Mouse (Mus musculus): ENCODE data around the gene Abca4. TPM values are rescaled to one million over a fixed set of nuclear protein-coding genes. Genes with fewer than 3 reads are reported as not detected.
"Not testable (repeated sequence)": the region's sequence is repeated elsewhere in the genome, so short reads cannot be mapped to it uniquely, and the experiment has no call there.

The Abca4 gene
- total RNA-seq, 1 experiment from 2014 or later: 3.5 TPM

GRCm38 (mm10) chr3:122058439-122059198, 14.4 kb downstream of the Abca4 start:
- no peak for DNase-seq

GRCm38 (mm10) chr3:122062586-122062985, 18.3 kb downstream of the Abca4 start:
- DNase-seq: no peak

GRCm38 (mm10) chr3:122064556-122065410, 20.5 kb downstream of the Abca4 start:
- peak; percentile 66 for DNase-seq

- no peak for DNase-seq
Measured at GRCm38 (mm10) chr3:122071769-122072168, 27.5 kb downstream of the Abca4 start.

GRCm38 (mm10) chr3:122072646-122073571, 28.7 kb downstream of the Abca4 start:
- peak; percentile 30 for DNase-seq

GRCm38 (mm10) chr3:122073595-122073994, 29.4 kb downstream of the Abca4 start:
- no peak for DNase-seq

GRCm38 (mm10) chr3:122074334-122074733, 30.1 kb downstream of the Abca4 start:
- peak; percentile 30 for DNase-seq

GRCm38 (mm10) chr3:122078141-122078540, 33.9 kb downstream of the Abca4 start:
- peak; percentile 47 for DNase-seq

- no peak for DNase-seq
Measured at GRCm38 (mm10) chr3:122079172-122079571, 34.9 kb downstream of the Abca4 start.

- not testable (repeated sequence) for DNase-seq
Measured at GRCm38 (mm10) chr3:122081634-122082033, 37.4 kb downstream of the Abca4 start.

- no peak for DNase-seq
Measured at GRCm38 (mm10) chr3:122082338-122082737, 38.1 kb downstream of the Abca4 start.

GRCm38 (mm10) chr3:122085157-122085989, 41.1 kb downstream of the Abca4 start:
- no peak for DNase-seq

GRCm38 (mm10) chr3:122088054-122088681, 43.9 kb downstream of the Abca4 start:
- no peak for DNase-seq

- no peak for DNase-seq
Measured at GRCm38 (mm10) chr3:122090338-122090737, 46.1 kb downstream of the Abca4 start.

GRCm38 (mm10) chr3:122099713-122100112, 55.5 kb downstream of the Abca4 start:
- no peak for DNase-seq

- peak; percentile 38 for DNase-seq
Measured at GRCm38 (mm10) chr3:122102091-122102490, 57.8 kb downstream of the Abca4 start.

GRCm38 (mm10) chr3:122103864-122104808, 59.9 kb downstream of the Abca4 start:
- DNase-seq: peak; percentile 91

- no peak for DNase-seq
Measured at GRCm38 (mm10) chr3:122106920-122107319, 62.7 kb downstream of the Abca4 start.

GRCm38 (mm10) chr3:122107643-122108194, 63.5 kb downstream of the Abca4 start:
- no peak for DNase-seq
